Mouse (Mus musculus) kidney, adult 2 months (tissue): ENCODE results near the gene Dpyd. TPM values are rescaled to one million over a fixed set of nuclear protein-coding genes. Genes with fewer than 3 reads are reported as not detected.

ENCODE experiments used
- DNase-seq: peaks from one replicate; pipeline ENCODE4 v3.0.0; 2021
- H3K27ac ChIP-seq: fragments of 200-500 bp; 2 replicates; pipeline ENCODE4 v1.5.1; 2012; ENCODE audit warnings: low read depth, low read length, control low read depth, inconsistent platforms; ENCODE audit not compliant: insufficient read depth
- H3K27me3 ChIP-seq: fragments of 200-500 bp; replicated peaks from 2 replicates; pipeline ENCODE4 v1.6.1; 2012; ENCODE audit warnings: mild to moderate bottlenecking, moderate library complexity, low read length, inconsistent platforms; ENCODE audit not compliant: control insufficient read depth, insufficient read depth
- H3K36me3 ChIP-seq: fragments of 200-500 bp; 2 replicates; pipeline ENCODE4 v1.6.1; 2012; ENCODE audit warnings: mild to moderate bottlenecking, moderate library complexity, low read length, inconsistent platforms; ENCODE audit not compliant: control insufficient read depth, insufficient read depth
- H3K4me1 ChIP-seq: fragments of 200-500 bp; 2 replicates; pipeline ENCODE4 v1.6.1; 2011; ENCODE audit warnings: low read length; ENCODE audit not compliant: control insufficient read depth, insufficient read depth
- H3K4me3 ChIP-seq: fragments of 200-500 bp; 2 replicates; pipeline ENCODE4 v1.5.1; 2011; ENCODE audit warnings: mild to moderate bottlenecking, low read depth, low read length, control low read depth; ENCODE audit not compliant: insufficient read depth
- CTCF ChIP-seq: fragments of 200-500 bp; conservative IDR thresholded peaks from 2 replicates; pipeline ENCODE4 v1.5.1; 2011; ENCODE audit warnings: low read depth, mild to moderate bottlenecking, control low read depth, low read length, moderate library complexity, mixed read lengths; ENCODE audit not compliant: insufficient read depth, insufficient read length
- POLR2A ChIP-seq: fragments of 200-500 bp; IDR thresholded peaks from one replicate; pipeline ENCODE4 v1.6.1; 2011; ENCODE audit warnings: low read depth, low read length, control low read depth
- WGBS: fragments of 180-500 bp; shearing (Covaris S2); methylation state at CpG from one replicate; pipeline ENCODE4 v1.1.7; 2018; 5-methylcytosine and 5-hydroxymethylcytosine counted together
- polyA plus RNA-seq: library from polyadenylated mRNA; depleted of rRNA; stranded (reverse); fragments of >200 nt; gene quantifications from 2 replicates; pipeline ENCODE4 v1.2.3, GENCODE M21; 2012

The Dpyd gene
- polyA plus RNA-seq, 1 experiment = 18.6 TPM

GRCm38 (mm10) chr3:119361555-119362385 lies 799.8 kb downstream of the Dpyd start:
- H3K27me3 ChIP-seq = no peaks in the 10 kb centered on the region
- no peak for TF ChIP-seq POLR2A
- no peak for TF ChIP-seq CTCF
- 65% methylated on average over 13 of the region's 13 CpGs for WGBS

GRCm38 (mm10) chr3:119362392-119362791 lies 800.5 kb downstream of the Dpyd start:
- TF ChIP-seq CTCF (no peak), POLR2A (no peak)
- 80% methylated on average over 3 of the region's 3 CpGs for WGBS
- Histone ChIP-seq H3K4me1 (no peaks in the 10 kb centered on the region), H3K27ac (no peak overlapping the region), H3K4me3 (no peak overlapping the region), H3K36me3 (no peaks in the 10 kb centered on the region), H3K27me3 (no peaks in the 10 kb centered on the region)
- no peak for DNase-seq

More at GRCm38 (mm10) chr3:119361555-119362385, 799.8 kb downstream of the Dpyd start:
- Histone ChIP-seq H3K36me3 (no peaks in the 10 kb centered on the region), H3K4me1 (no peaks in the 10 kb centered on the region), H3K27ac (no peak overlapping the region), H3K4me3 (no peak overlapping the region)
- DNase-seq = no peak

- no peak for TF ChIP-seq POLR2A
- TF ChIP-seq CTCF = no peak
- 49% methylated on average over 2 of the region's 2 CpGs for WGBS
- H3K4me3 ChIP-seq = no peak overlapping the region
- H3K27ac ChIP-seq = no peak overlapping the region
- no peaks in the 10 kb centered on the region for H3K27me3 ChIP-seq
- no peak for DNase-seq
- H3K36me3 ChIP-seq = no peaks in the 10 kb centered on the region
- H3K4me1 ChIP-seq = no peaks in the 10 kb centered on the region
These were observed 807.0 kb downstream of the Dpyd start for GRCm38 (mm10) chr3:119368931-119369330.

- 71% methylated on average over 1 of the region's 1 CpGs for WGBS
- Histone ChIP-seq H3K27ac (no peak overlapping the region), H3K27me3 (no peaks in the 10 kb centered on the region), H3K36me3 (no peaks in the 10 kb centered on the region), H3K4me3 (no peak overlapping the region), H3K4me1 (no peaks in the 10 kb centered on the region)
- TF ChIP-seq POLR2A (no peak), CTCF (no peak)
- no peak for DNase-seq
These were observed 819.2 kb downstream of the Dpyd start for GRCm38 (mm10) chr3:119381119-119381518.

- Histone ChIP-seq H3K27me3 (no peaks in the 10 kb centered on the region), H3K4me1 (no peaks in the 10 kb centered on the region), H3K4me3 (no peak overlapping the region), H3K36me3 (no peaks in the 10 kb centered on the region), H3K27ac (no peak overlapping the region)
- TF ChIP-seq CTCF = no peak
- TF ChIP-seq POLR2A = no peak
- DNase-seq = no peak
- WGBS = 96% methylated on average over 1 of the region's 1 CpGs
These were observed 820.5 kb downstream of the Dpyd start for GRCm38 (mm10) chr3:119382395-119382794.

- no peak for TF ChIP-seq POLR2A
- no peak for TF ChIP-seq CTCF
- no peak for DNase-seq
- H3K4me3 ChIP-seq = no peak overlapping the region
- no peak overlapping the region for H3K27ac ChIP-seq
- H3K4me1 ChIP-seq = no peaks in the 10 kb centered on the region
- no peaks in the 10 kb centered on the region for H3K36me3 ChIP-seq
- no peaks in the 10 kb centered on the region for H3K27me3 ChIP-seq
- WGBS = 62% methylated on average over 26 of the region's 26 CpGs
These were observed 825.6 kb downstream of the Dpyd start for GRCm38 (mm10) chr3:119387332-119388105.

GRCm38 (mm10) chr3:119397205-119397604 lies 835.3 kb downstream of the Dpyd start:
- TF ChIP-seq POLR2A = no peak
- no peak for TF ChIP-seq CTCF
- H3K4me1 ChIP-seq = no peaks in the 10 kb centered on the region
- no peak overlapping the region for H3K27ac ChIP-seq
- no peaks in the 10 kb centered on the region for H3K36me3 ChIP-seq
- 70% methylated on average over 5 of the region's 5 CpGs for WGBS
- no peak overlapping the region for H3K4me3 ChIP-seq
- DNase-seq = no peak
- H3K27me3 ChIP-seq = no peaks in the 10 kb centered on the region
